In genomic region chr12:73356696-73357095, GRCm38 (mm10) we compare ENCODE assay signal across 27 mouse cellular contexts.
DNase-seq lines count a peak whose midpoint lies in the region; ATAC-seq and TF ChIP-seq lines count a peak whose summit lies in the region.
"Had no signal": no experiment of that assay in that cellular context is flagged by ENCODE, and none has a peak within 500 bp of the region (broad histone marks: within the 10 kb centered on the region; RNA-seq: fewer than 3 reads in every experiment).

No protein-coding gene starts in this region.

- no peak for TF ChIP-seq RAD21 in MEL (IDR thresholded peaks at IDR 0.05; ENCODE audit: low read depth, low read length)

- no peak for TF ChIP-seq POLR2A in MEL (IDR thresholded peaks at IDR 0.05; ENCODE audit: control insufficient read depth in 1 of 2, insufficient read depth in 1 of 2, low read depth in 1 of 2, low read length in 2 of 2, poor library complexity in 1 of 2)

- 85% methylated on average over 2 of the region's 2 CpGs for WGBS in hindbrain, embryonic 10.5 days
- WGBS in hindbrain, embryonic 14.5 days: 78% methylated on average over 2 of the region's 2 CpGs

- no peak overlapping the region for H3K27ac ChIP-seq in hindbrain, embryonic 10.5 days
- H3K27ac ChIP-seq in hindbrain, embryonic 14.5 days: no peak overlapping the region
- H3K27ac ChIP-seq in MEL (ENCODE audit: control insufficient read depth, low read depth, low read length): no peak overlapping the region
- H3K27ac ChIP-seq: embryonic facial prominence, embryonic 12.5 days; embryonic facial prominence, embryonic 15.5 days; gastrocnemius, adult 2 months; hindbrain, embryonic 13.5 days; hindbrain, postnatal 0 days had no signal

- H3K79me2 ChIP-seq in MEL (ENCODE audit: control insufficient read depth, insufficient read depth, low read length, poor library complexity): no peaks in the 10 kb centered on the region

- ATAC-seq in hindbrain, embryonic 14.5 days (ENCODE audit: low FRiP score): no peak
- ATAC-seq: forebrain, embryonic 14.5 days; forebrain, postnatal 0 days; hindbrain, postnatal 0 days; inflammation-experienced regulatory T-cells, adult 6 months; intestine, embryonic 16.5 days; Patski had no signal

- no peaks in the 10 kb centered on the region for H3K9me3 ChIP-seq in hindbrain, embryonic 10.5 days
- no peaks in the 10 kb centered on the region for H3K9me3 ChIP-seq in hindbrain, embryonic 14.5 days (ENCODE audit: control insufficient read depth, low read length)
- H3K9me3 ChIP-seq in MEL (replicated peaks; ENCODE audit: insufficient read depth, low read length): no peaks in the 10 kb centered on the region
- H3K9me3 ChIP-seq: embryonic facial prominence, embryonic 12.5 days; embryonic facial prominence, embryonic 15.5 days; hindbrain, embryonic 13.5 days had no signal

- H3K4me3 ChIP-seq in hindbrain, embryonic 10.5 days: no peak overlapping the region
- H3K4me3 ChIP-seq in hindbrain, embryonic 14.5 days (replicated peaks; ENCODE audit: low read length): no peak overlapping the region
- H3K4me3 ChIP-seq in MEL (ENCODE audit: control insufficient read depth in 1 of 2, insufficient read depth in 1 of 2, low read depth in 2 of 2, low read length in 2 of 2): no peak overlapping the region
- H3K4me3 ChIP-seq: embryonic facial prominence, embryonic 12.5 days; embryonic facial prominence, embryonic 15.5 days; erythroblast, embryonic 14.5 days; gastrocnemius, adult 2 months; hindbrain, embryonic 13.5 days had no signal

- H3K36me3 ChIP-seq in hindbrain, embryonic 10.5 days: 0 out of 2 replicates have a peak, but pooled peaks cover 6% of the 10 kb centered on the region
- H3K36me3 ChIP-seq in hindbrain, embryonic 14.5 days (replicated peaks; ENCODE audit: control insufficient read depth, insufficient read depth): 0 out of 2 replicates have a peak, but pooled peaks cover 5% of the 10 kb centered on the region
- H3K36me3 ChIP-seq in MEL (ENCODE audit: control insufficient read depth in 1 of 2, insufficient read depth in 2 of 2, low read length in 2 of 2): no peaks in the 10 kb centered on the region
- H3K36me3 ChIP-seq: embryonic facial prominence, embryonic 12.5 days; embryonic facial prominence, embryonic 15.5 days had no signal

- H3K4me2 ChIP-seq in hindbrain, embryonic 14.5 days (replicated peaks): no peak overlapping the region
- H3K4me2 ChIP-seq: embryonic facial prominence, embryonic 12.5 days; embryonic facial prominence, embryonic 15.5 days; heart, embryonic 11.5 days; hindbrain, embryonic 13.5 days had no signal

- TF ChIP-seq EP300 in MEL (IDR thresholded peaks at IDR 0.05; ENCODE audit: low read depth in 1 of 2, low read length in 2 of 2): no peak

- peaks cover 18% of the 10 kb centered on the region; the same call in 1 of the 2 replicates for H3K4me1 ChIP-seq in hindbrain, embryonic 10.5 days (replicated peaks)
- 0 out of 2 replicates have a peak, but pooled peaks cover 3% of the 10 kb centered on the region for H3K4me1 ChIP-seq in hindbrain, embryonic 14.5 days (replicated peaks; ENCODE audit: control insufficient read depth, insufficient read depth, low read length)
- H3K4me1 ChIP-seq in MEL (ENCODE audit: control insufficient read depth in 1 of 2, insufficient read depth in 2 of 2, low read length in 2 of 2): no peaks in the 10 kb centered on the region

- no peaks in the 10 kb centered on the region for H3K27me3 ChIP-seq in hindbrain, embryonic 10.5 days (ENCODE audit: insufficient read depth, poor library complexity, severe bottlenecking)
- no peaks in the 10 kb centered on the region for H3K27me3 ChIP-seq in hindbrain, embryonic 14.5 days (ENCODE audit: control insufficient read depth, insufficient read depth, low read length)
- no peaks in the 10 kb centered on the region for H3K27me3 ChIP-seq in MEL (ENCODE audit: control insufficient read depth in 1 of 2, insufficient read depth in 2 of 2, low read length in 2 of 2)
- H3K27me3 ChIP-seq: CH12.LX; embryonic facial prominence, embryonic 12.5 days; embryonic facial prominence, embryonic 15.5 days; hindbrain, embryonic 13.5 days; Patski had no signal

- no peak for TF ChIP-seq CTCF in MEL (IDR thresholded peaks at IDR 0.05 in 2 of 3, conservative IDR thresholded peaks at IDR 0.05 in 1 of 3; ENCODE audit: control insufficient read depth in 1 of 3, insufficient read depth in 1 of 3, low read depth in 2 of 3, low read length in 3 of 3, poor library complexity in 1 of 3, severe bottlenecking in 1 of 3)

- DNase-seq in hindbrain, embryonic 10.5 days (ENCODE audit: low spot score): peak; percentile 1
- DNase-seq in hindbrain, embryonic 14.5 days (ENCODE audit: low spot score): no peak
- DNase-seq in 416B (ENCODE audit: low read depth) (peak; percentile 62), MEL (ENCODE audit: low read depth, low spot score) (peak; percentile 19)
- DNase-seq in right cerebral cortex, postnatal 25 days: no peak
- DNase-seq in cerebellum, postnatal 14 days: no peak
- DNase-seq: adrenal gland, postnatal 10 days; adrenal gland, postnatal 36 days; cerebellum, adult 18-20 months; cerebellum, adult 9-10 months; cerebellum, postnatal 25 days; forebrain, postnatal 0 days; gastrocnemius, adult 2 months; gastrocnemius, postnatal 14 days; heart, adult 11 months; kidney, adult 18-20 months had no signal

- no peak overlapping the region for H3K9ac ChIP-seq in hindbrain, embryonic 14.5 days
- no peak overlapping the region for H3K9ac ChIP-seq in MEL (ENCODE audit: control insufficient read depth, low read depth, low read length, poor library complexity, severe bottlenecking)
- H3K9ac ChIP-seq: embryonic facial prominence, embryonic 12.5 days; embryonic facial prominence, embryonic 15.5 days; forebrain, postnatal 0 days; hindbrain, embryonic 13.5 days had no signal

TF ChIP-seq in MEL, 35 proteins besides CTCF, POLR2A, EP300 and RAD21:
- TF ChIP-seq NRF1 (IDR thresholded peaks at IDR 0.05; ENCODE audit: insufficient read depth, low read depth, low read length, poor library complexity, severe bottlenecking): no peak
- TF ChIP-seq RCOR1 (IDR thresholded peaks at IDR 0.05; ENCODE audit: low read depth, low read length): no peak
- TF ChIP-seq KAT2A (conservative IDR thresholded peaks at IDR 0.05; ENCODE audit: low read depth, low read length): no peak
- no peak for TF ChIP-seq ZMIZ1 (IDR thresholded peaks at IDR 0.05; ENCODE audit: low read depth, low read length)
- TF ChIP-seq UBTF (IDR thresholded peaks at IDR 0.05; ENCODE audit: borderline replicate concordance, insufficient read depth, low read depth, low read length): no peak
- no peak for TF ChIP-seq POLR2AphosphoS5 (IDR thresholded peaks at IDR 0.05; ENCODE audit: borderline replicate concordance, low read depth, low read length)
- TF ChIP-seq ZC3H11A (IDR thresholded peaks at IDR 0.05; ENCODE audit: low read depth, low read length): no peak
- TF ChIP-seq ZNF384 (IDR thresholded peaks at IDR 0.05; ENCODE audit: low read depth, low read length): no peak
- no peak for TF ChIP-seq SIN3A (IDR thresholded peaks at IDR 0.05; ENCODE audit: low read length)
- no peak for TF ChIP-seq GATA1 (IDR thresholded peaks at IDR 0.05; ENCODE audit: low read depth, low read length)
- no peak for TF ChIP-seq HCFC1 (IDR thresholded peaks at IDR 0.05; ENCODE audit: low read depth, low read length)
- no peak for TF ChIP-seq TAL1 (IDR thresholded peaks at IDR 0.05; ENCODE audit: low read length)
- no peak for TF ChIP-seq MAFK (IDR thresholded peaks at IDR 0.05; ENCODE audit: borderline replicate concordance, low read depth, low read length)

Comparison
In these comparisons a context has a peak if more than half of its experiments do, and no peak if none do; other contexts are left out.
1. DNase-seq: peak in hindbrain, embryonic 10.5 days (single experiment), 416B (single experiment) and MEL (single experiment); none in hindbrain, embryonic 14.5 days (single experiment), right cerebral cortex, postnatal 25 days (single experiment) and cerebellum, postnatal 14 days (0 of 2).